Comparison of ENCODE assay signal across 31 mouse cellular contexts in the genomic region with DNA sequence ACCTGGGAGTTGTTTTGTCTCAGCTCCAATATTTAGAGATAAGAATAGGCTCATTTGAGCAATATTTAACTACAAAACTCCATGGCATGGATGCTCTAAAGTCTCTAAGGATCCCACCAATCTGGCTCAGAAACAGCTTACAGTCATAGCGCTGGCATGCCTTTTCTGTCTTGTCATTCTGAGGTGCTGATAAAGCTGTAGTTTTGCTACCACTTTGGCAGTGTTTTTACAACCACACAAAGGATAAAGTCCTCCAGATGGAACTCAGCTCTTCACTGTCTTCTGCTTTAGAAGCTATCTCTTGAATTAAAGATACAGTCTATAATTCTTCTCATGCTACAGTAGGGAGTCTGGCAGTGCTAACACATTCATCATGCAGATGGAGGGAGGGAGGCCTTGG. TPM values are rescaled to one million over a fixed set of nuclear protein-coding genes. Genes with fewer than 3 reads are reported as not detected.
"Had no signal": no experiment of that assay in that cellular context is flagged by ENCODE, and none has a peak within 500 bp of the region (broad histone marks: within the 10 kb centered on the region; RNA-seq: fewer than 3 reads in every experiment).

No protein-coding gene starts in this region.

- H3K27ac ChIP-seq: gastrocnemius, adult 2 months; heart, adult 2 months; heart, embryonic 13.5 days; heart, embryonic 15.5 days; hindbrain, embryonic 10.5 days; hindbrain, embryonic 12.5 days; hindbrain, embryonic 14.5 days; kidney, embryonic 15.5 days; kidney, postnatal 0 days; left cerebral cortex, adult 2 months; limb, embryonic 10.5 days; limb, embryonic 12.5 days; liver, embryonic 13.5 days; liver, embryonic 15.5 days had no signal

- DNase-seq: gastrocnemius, adult 2 months; gastrocnemius, postnatal 10 days; gastrocnemius, postnatal 25 days; heart, adult 2 months; heart, postnatal 14 days; heart, postnatal 4 days; kidney, adult 11 months; kidney, adult 2 months; kidney, adult 9 months; kidney, postnatal 14 days; kidney, postnatal 36 days; liver; liver, embryonic 13.5 days; liver, postnatal 0 days had no signal

- H3K4me3 ChIP-seq: gastrocnemius, adult 2 months; heart, adult 2 months; heart, embryonic 13.5 days; heart, embryonic 15.5 days; hindbrain, embryonic 10.5 days; hindbrain, embryonic 12.5 days; kidney, embryonic 15.5 days; left cerebral cortex, adult 2 months; limb, embryonic 10.5 days; limb, embryonic 12.5 days; liver, embryonic 13.5 days; liver, embryonic 15.5 days had no signal

- H3K9ac ChIP-seq: heart, embryonic 13.5 days; heart, embryonic 15.5 days; hindbrain, embryonic 12.5 days; hindbrain, embryonic 14.5 days; kidney, embryonic 15.5 days; limb, embryonic 12.5 days; liver, embryonic 13.5 days; liver, embryonic 15.5 days; liver, postnatal 0 days had no signal

- H3K27me3 ChIP-seq: heart, embryonic 15.5 days; hindbrain, embryonic 12.5 days; kidney, embryonic 15.5 days; limb, embryonic 12.5 days; liver, embryonic 13.5 days; liver, embryonic 15.5 days had no signal

- H3K4me2 ChIP-seq: heart, embryonic 11.5 days; heart, embryonic 13.5 days; heart, embryonic 15.5 days; hindbrain, embryonic 12.5 days; hindbrain, embryonic 14.5 days; kidney, embryonic 15.5 days; limb, embryonic 12.5 days; liver, embryonic 11.5 days; liver, embryonic 13.5 days; liver, embryonic 15.5 days had no signal

- H3K36me3 ChIP-seq: heart, embryonic 13.5 days; heart, embryonic 15.5 days; hindbrain, embryonic 10.5 days; hindbrain, embryonic 12.5 days; kidney, embryonic 15.5 days; limb, embryonic 10.5 days; limb, embryonic 12.5 days; liver, embryonic 13.5 days; liver, embryonic 15.5 days had no signal

- H3K4me1 ChIP-seq: limb, embryonic 10.5 days; limb, embryonic 12.5 days; liver, embryonic 13.5 days; liver, embryonic 15.5 days had no signal

- ATAC-seq: hindbrain, embryonic 16.5 days; inflammation-experienced regulatory T-cells, adult 6 months; intestine, embryonic 16.5 days; liver, postnatal 0 days had no signal

- H3K9me3 ChIP-seq: heart, embryonic 13.5 days; heart, embryonic 15.5 days; hindbrain, embryonic 10.5 days; hindbrain, embryonic 12.5 days; kidney, embryonic 15.5 days; limb, embryonic 10.5 days; limb, embryonic 12.5 days; liver, embryonic 13.5 days; liver, embryonic 15.5 days had no signal

RNA-seq across cellular contexts. Expression of a gene that starts 56.6 kb away (rescaled TPM):
- total RNA-seq: granulocyte monocyte progenitor cell, adult 5-6 weeks had no signal
